13 mouse cellular contexts compared by ENCODE assay signal in genomic region chr13:109171688-109172087, GRCm38 (mm10).
"Had no signal": no experiment of that assay in that cellular context is flagged by ENCODE, and none has a peak within 500 bp of the region (broad histone marks: within the 10 kb centered on the region; RNA-seq: fewer than 3 reads in every experiment).

No protein-coding gene starts in this region.

- H3K4me3 ChIP-seq: limb, embryonic 13.5 days; midbrain, embryonic 12.5 days had no signal

- DNase-seq: kidney, adult 11 months; kidney, adult 9 months; kidney, postnatal 36 days; lung, adult 18-20 months; right cerebral cortex, postnatal 4 days; spleen, adult 18-20 months; thymus, adult 2 months; thymus, postnatal 25 days had no signal

- H3K27me3 ChIP-seq: limb, embryonic 13.5 days; midbrain, embryonic 12.5 days had no signal

- H3K27ac ChIP-seq: kidney, postnatal 0 days; limb, embryonic 13.5 days; liver, embryonic 14.5 days; midbrain, embryonic 12.5 days had no signal

- H3K4me1 ChIP-seq: limb, embryonic 13.5 days had no signal

- H3K36me3 ChIP-seq: limb, embryonic 13.5 days; midbrain, embryonic 12.5 days had no signal

- ATAC-seq: midbrain, embryonic 16.5 days had no signal

- H3K4me2 ChIP-seq: limb, embryonic 13.5 days; midbrain, embryonic 12.5 days had no signal
